Mouse (Mus musculus): ENCODE results near the gene Rapgef4. TPM values are rescaled to one million over a fixed set of nuclear protein-coding genes. Genes with fewer than 3 reads are reported as not detected.

Gene Rapgef4
- polyA plus RNA-seq, 1 experiment: 0.08 TPM

DNA sequence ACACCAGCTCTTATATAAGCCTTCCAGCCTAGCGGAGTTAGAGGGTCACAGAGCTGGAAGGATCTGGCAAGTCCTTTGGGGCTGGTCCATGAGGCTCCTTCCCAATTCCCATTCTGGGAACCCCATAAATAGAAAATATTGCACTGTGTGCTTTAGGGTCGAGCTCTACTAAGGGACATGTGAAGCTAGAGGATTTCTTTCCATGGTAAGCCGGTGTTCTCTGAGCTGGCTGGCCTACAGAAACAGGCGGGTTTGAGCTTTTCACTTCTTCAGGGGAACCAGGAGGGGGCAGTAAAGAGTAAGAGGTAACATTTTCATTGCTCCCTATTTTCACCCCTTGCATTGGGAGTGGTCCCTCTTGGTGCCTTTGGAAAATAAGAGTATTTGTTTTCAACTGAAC lies 317.4 kb downstream of the Rapgef4 start:
- peaks cover 68% of the 10 kb centered on the region for H3K79me3 ChIP-seq (ENCODE audit: low read depth)
- peak; percentile 19 for TF ChIP-seq CTCF (IDR thresholded peaks at IDR 0.05; ENCODE audit: control insufficient read depth, insufficient read depth, insufficient read length)
- no peak for TF ChIP-seq USF1 (IDR thresholded peaks at IDR 0.05; ENCODE audit: low read depth)
- TF ChIP-seq MAX (IDR thresholded peaks at IDR 0.05): no peak
- TF ChIP-seq FOSL1 (IDR thresholded peaks at IDR 0.05; ENCODE audit: insufficient read depth, low read length, poor library complexity, severe bottlenecking): no peak
- no peak for TF ChIP-seq MYOD1 (IDR thresholded peaks at IDR 0.05; ENCODE audit: control insufficient read depth, insufficient read length, low read depth)
- TF ChIP-seq MYOG (IDR thresholded peaks at IDR 0.05; ENCODE audit: control insufficient read depth, extremely low read depth, insufficient read length): no peak
- peaks cover 60% of the 10 kb centered on the region for H3K36me3 ChIP-seq (ENCODE audit: control insufficient read depth, insufficient read depth)
- peaks cover 100% of the 10 kb centered on the region for H3K79me2 ChIP-seq (ENCODE audit: control insufficient read depth, insufficient read depth)
- H3K4me3 ChIP-seq (ENCODE audit: insufficient read depth, poor library complexity, severe bottlenecking): no peak overlapping the region
- no peak overlapping the region for H3ac ChIP-seq (ENCODE audit: control insufficient read depth, insufficient read length, low read depth)
- no peaks in the 10 kb centered on the region for H3K27me3 ChIP-seq (ENCODE audit: control insufficient read depth, insufficient read depth, insufficient read length)

DNA sequence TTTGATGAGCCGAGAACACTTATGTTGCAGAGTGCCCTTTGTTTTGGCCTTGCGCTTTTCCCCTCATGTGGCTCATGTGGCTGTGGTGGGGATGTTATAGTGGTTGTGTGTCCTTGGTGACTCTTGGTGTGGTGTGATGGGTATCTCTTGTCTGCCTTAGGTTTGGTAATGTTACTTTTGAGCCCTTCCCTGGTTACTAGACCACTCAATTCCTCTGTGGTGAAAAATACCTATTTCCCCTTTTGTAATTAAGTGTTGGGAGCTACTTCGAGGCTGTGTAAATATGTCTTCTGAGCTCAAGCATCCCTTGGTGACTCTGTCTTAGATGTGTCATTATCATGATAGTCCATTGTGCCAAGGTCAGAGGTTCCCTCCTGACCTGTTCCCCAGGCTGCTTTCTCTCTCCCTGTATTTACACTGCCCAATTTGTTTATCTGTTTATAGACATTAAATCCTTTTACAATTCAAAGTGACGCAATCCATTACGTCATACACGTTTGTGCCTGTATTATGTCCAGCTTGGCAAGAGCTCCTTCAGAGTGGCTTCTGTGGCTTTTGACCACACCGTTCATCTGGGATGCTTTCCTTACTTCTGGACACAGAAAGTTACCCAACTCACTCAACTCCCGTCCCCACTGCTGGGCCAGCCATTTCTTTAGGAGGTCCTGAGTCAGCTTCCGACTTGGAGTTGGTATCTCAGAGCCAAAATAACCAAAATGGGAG lies 320.3 kb downstream of the Rapgef4 start:
- Histone ChIP-seq H3K36me3 (ENCODE audit: control insufficient read depth, insufficient read depth) (peaks cover 74% of the 10 kb centered on the region), H3K79me2 (ENCODE audit: control insufficient read depth, insufficient read depth) (peaks cover 100% of the 10 kb centered on the region), H3K27me3 (ENCODE audit: control insufficient read depth, insufficient read depth, insufficient read length) (no peaks in the 10 kb centered on the region), H3ac (ENCODE audit: control insufficient read depth, insufficient read length, low read depth) (no peak overlapping the region), H3K79me3 (ENCODE audit: low read depth) (peaks cover 69% of the 10 kb centered on the region), H3K4me3 (ENCODE audit: insufficient read depth, poor library complexity, severe bottlenecking) (no peak overlapping the region)
- TF ChIP-seq USF1 (IDR thresholded peaks at IDR 0.05; ENCODE audit: low read depth) (no peak), CEBPB (IDR thresholded peaks at IDR 0.05; ENCODE audit: low read depth) (peak; percentile 89)

DNA sequence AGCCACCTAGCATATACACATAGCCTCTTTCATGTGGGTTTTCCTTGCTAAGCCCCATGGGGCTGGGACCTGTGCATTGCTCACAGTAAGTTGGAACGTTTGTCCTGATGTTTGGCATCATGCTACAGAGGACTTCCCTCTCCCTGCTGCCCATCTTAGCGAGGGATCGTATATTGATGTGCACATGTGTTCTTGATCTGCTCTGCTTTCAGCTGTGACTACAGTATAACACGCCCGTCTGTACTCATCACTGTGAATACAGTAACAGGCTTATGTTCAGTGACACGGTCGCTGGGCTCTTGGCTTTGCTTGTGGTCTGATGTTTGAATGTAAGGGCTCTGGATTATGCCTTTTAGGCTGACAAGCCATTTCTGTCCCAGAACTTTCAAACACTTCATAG lies 324.7 kb downstream of the Rapgef4 start:
- Histone ChIP-seq H3K36me3 (ENCODE audit: control insufficient read depth, insufficient read depth) (peaks cover 45% of the 10 kb centered on the region), H3ac (ENCODE audit: control insufficient read depth, insufficient read length, low read depth) (no peak overlapping the region), H3K27me3 (ENCODE audit: control insufficient read depth, insufficient read depth, insufficient read length) (no peaks in the 10 kb centered on the region), H3K79me3 (ENCODE audit: low read depth) (peaks cover 75% of the 10 kb centered on the region), H3K4me3 (ENCODE audit: insufficient read depth, poor library complexity, severe bottlenecking) (no peak overlapping the region), H3K79me2 (ENCODE audit: control insufficient read depth, insufficient read depth) (peaks cover 100% of the 10 kb centered on the region)
- TF ChIP-seq MAX (IDR thresholded peaks at IDR 0.05) (no peak), USF1 (IDR thresholded peaks at IDR 0.05; ENCODE audit: low read depth) (no peak), FOSL1 (IDR thresholded peaks at IDR 0.05; ENCODE audit: insufficient read depth, low read length, poor library complexity, severe bottlenecking) (no peak), CTCF (IDR thresholded peaks at IDR 0.05; ENCODE audit: control insufficient read depth, insufficient read depth, insufficient read length) (no peak), MYOD1 (IDR thresholded peaks at IDR 0.05; ENCODE audit: control insufficient read depth, insufficient read length, low read depth) (no peak), CEBPB (IDR thresholded peaks at IDR 0.05; ENCODE audit: low read depth) (no peak), MYOG (IDR thresholded peaks at IDR 0.05; ENCODE audit: control insufficient read depth, extremely low read depth, insufficient read length) (no peak)

Other genes with a start within 250 kb of the Rapgef4 start
- gene Itga6, start 235.6 kb upstream of the Rapgef4 start, polyA plus RNA-seq (2012; fragmentation: generic; extraction: Trizol): 33.1 TPM
- gene Pdk1, start 108.0 kb upstream of the Rapgef4 start, polyA plus RNA-seq (2012; fragmentation: generic; extraction: Trizol): 1.1 TPM